21 mouse cellular contexts compared by ENCODE assay signal in genomic region chr2:48841611-48842470, GRCm38 (mm10). TPM values are rescaled to one million over a fixed set of nuclear protein-coding genes. Genes with fewer than 3 reads are reported as not detected.
DNase-seq lines count a peak whose midpoint lies in the region; ATAC-seq and TF ChIP-seq lines count a peak whose summit lies in the region.
"Had no signal": no experiment of that assay in that cellular context is flagged by ENCODE, and none has a peak within 500 bp of the region (broad histone marks: within the 10 kb centered on the region; RNA-seq: fewer than 3 reads in every experiment).

No protein-coding gene starts in this region.

- ATAC-seq in liver, embryonic 16.5 days (ENCODE audit: low read depth), result peak; percentile 5; the same call in 1 of the 2 replicates
- no peak for ATAC-seq in liver, embryonic 12.5 days
- ATAC-seq in G1E (ENCODE audit: extremely low read depth, insufficient number of reproducible peaks, low FRiP score, poor library complexity, severe bottlenecking), result peak; percentile 15; the same call in 1 of the 2 replicates
- ATAC-seq in inflammation-experienced regulatory T-cells, adult 6 months, result peak; percentile 32
- ATAC-seq in megakaryocyte, adult 5-6 weeks (ENCODE audit: poor library complexity, severe bottlenecking), result peak; percentile 68; the same call in 1 of the 2 replicates
- ATAC-seq: forebrain, embryonic 16.5 days; hindbrain, embryonic 16.5 days had no signal

- no peak overlapping the region for H3K27ac ChIP-seq in liver, embryonic 16.5 days (ENCODE audit: low read length)
- H3K27ac ChIP-seq in liver, embryonic 12.5 days, result no peak overlapping the region
- no peak overlapping the region for H3K27ac ChIP-seq in limb, embryonic 10.5 days
- H3K27ac ChIP-seq: embryonic facial prominence, embryonic 12.5 days; forebrain, embryonic 12.5 days; heart, embryonic 13.5 days; hindbrain, embryonic 12.5 days had no signal

- no peaks in the 10 kb centered on the region for H3K4me1 ChIP-seq in liver, embryonic 16.5 days (ENCODE audit: control insufficient read depth, low read depth, low read length)
- no peaks in the 10 kb centered on the region for H3K4me1 ChIP-seq in liver, embryonic 12.5 days
- no peaks in the 10 kb centered on the region for H3K4me1 ChIP-seq in G1E (ENCODE audit: insufficient read depth, low read depth, low read length)
- H3K4me1 ChIP-seq in limb, embryonic 10.5 days, result no peaks in the 10 kb centered on the region

- no peaks in the 10 kb centered on the region for H3K9me3 ChIP-seq in liver, embryonic 16.5 days (replicated peaks; ENCODE audit: control insufficient read depth, low read length)
- no peaks in the 10 kb centered on the region for H3K9me3 ChIP-seq in liver, embryonic 12.5 days (replicated peaks)
- H3K9me3 ChIP-seq in G1E (replicated peaks), result no peaks in the 10 kb centered on the region
- H3K9me3 ChIP-seq in limb, embryonic 10.5 days (replicated peaks), result no peaks in the 10 kb centered on the region
- H3K9me3 ChIP-seq: embryonic facial prominence, embryonic 12.5 days; forebrain, embryonic 12.5 days; heart, embryonic 13.5 days; hindbrain, embryonic 12.5 days had no signal

- no peak for DNase-seq in G1E (ENCODE audit: low spot score)
- no peak for DNase-seq in heart, adult 18-20 months
- no peak for DNase-seq in right cerebral cortex, postnatal 4 days
- DNase-seq in limb, embryonic 10.5 days (ENCODE audit: low spot score), result no peak
- DNase-seq: adrenal gland, adult 8-10 months; adrenal gland, postnatal 36 days; cerebellum, adult 8-10 months; cerebellum, postnatal 25 days; gastrocnemius, postnatal 10 days; heart, postnatal 36 days had no signal

- H3K9ac ChIP-seq in liver, embryonic 16.5 days (ENCODE audit: low read depth, low read length), result no peak overlapping the region
- no peak overlapping the region for H3K9ac ChIP-seq in liver, embryonic 12.5 days
- H3K9ac ChIP-seq: embryonic facial prominence, embryonic 12.5 days; forebrain, embryonic 12.5 days; heart, embryonic 13.5 days; hindbrain, embryonic 12.5 days had no signal

- no peak overlapping the region for H3K4me3 ChIP-seq in liver, embryonic 16.5 days (ENCODE audit: low read depth, low read length)
- no peak overlapping the region for H3K4me3 ChIP-seq in liver, embryonic 12.5 days
- no peak overlapping the region for H3K4me3 ChIP-seq in G1E (ENCODE audit: low read depth, low read length)
- no peak overlapping the region for H3K4me3 ChIP-seq in limb, embryonic 10.5 days
- H3K4me3 ChIP-seq: embryonic facial prominence, embryonic 12.5 days; forebrain, embryonic 12.5 days; heart, embryonic 13.5 days; hindbrain, embryonic 12.5 days had no signal

- no peaks in the 10 kb centered on the region for H3K27me3 ChIP-seq in liver, embryonic 16.5 days (ENCODE audit: control insufficient read depth, insufficient read depth, low read depth, low read length)
- H3K27me3 ChIP-seq in liver, embryonic 12.5 days (replicated peaks), result no peaks in the 10 kb centered on the region
- no peaks in the 10 kb centered on the region for H3K27me3 ChIP-seq in G1E (ENCODE audit: insufficient read depth, low read length)
- H3K27me3 ChIP-seq in limb, embryonic 10.5 days (ENCODE audit: low read depth, poor library complexity, severe bottlenecking), result no peaks in the 10 kb centered on the region
- H3K27me3 ChIP-seq: CH12.LX; embryonic facial prominence, embryonic 12.5 days; forebrain, embryonic 12.5 days; heart, embryonic 13.5 days; hindbrain, embryonic 12.5 days had no signal

- WGBS in liver, embryonic 16.5 days (ENCODE audit: insufficient replicate concordance), result 40% methylated on average over 3 of the region's 3 CpGs
- WGBS in liver, embryonic 12.5 days (ENCODE audit: insufficient replicate concordance), result 47% methylated on average over 3 of the region's 3 CpGs
- WGBS in limb, embryonic 10.5 days, result 85% methylated on average over 3 of the region's 3 CpGs

- H3K36me3 ChIP-seq in liver, embryonic 16.5 days (ENCODE audit: control insufficient read depth, insufficient read depth), result no peaks in the 10 kb centered on the region
- no peaks in the 10 kb centered on the region for H3K36me3 ChIP-seq in liver, embryonic 12.5 days
- no peaks in the 10 kb centered on the region for H3K36me3 ChIP-seq in G1E (replicated peaks)
- no peaks in the 10 kb centered on the region for H3K36me3 ChIP-seq in limb, embryonic 10.5 days
- H3K36me3 ChIP-seq: embryonic facial prominence, embryonic 12.5 days; forebrain, embryonic 12.5 days; heart, embryonic 13.5 days; hindbrain, embryonic 12.5 days had no signal

- no peak for TF ChIP-seq CTCF in G1E (IDR thresholded peaks at IDR 0.05; ENCODE audit: low read depth, low read length)

- no peak overlapping the region for H3K4me2 ChIP-seq in liver, embryonic 16.5 days (ENCODE audit: low read depth, low read length)
- H3K4me2 ChIP-seq in liver, embryonic 12.5 days, result no peak overlapping the region
- H3K4me2 ChIP-seq: embryonic facial prominence, embryonic 12.5 days; forebrain, embryonic 12.5 days; heart, embryonic 13.5 days; hindbrain, embryonic 12.5 days had no signal

RNA-seq across cellular contexts. Expression of gene Acvr2a, which starts 27.9 kb away (rescaled TPM):
- 2.3 and 2.7 TPM in 2 replicates for polyA plus RNA-seq in liver, embryonic 16.5 days (2015; fragmentation: Nextera tagmentation; extraction: Ambion mirVana)
- 3.9 and 4.6 TPM in 2 replicates for polyA plus RNA-seq in liver, embryonic 12.5 days (2016; fragmentation: Nextera tagmentation; extraction: Ambion mirVana)
- total RNA-seq in G1E (2014; fragmentation: Nextera tagmentation) (4.2 and 4.3 TPM in 2 replicates), G1E (2017) (2.6 and 3.7 TPM in 2 replicates)
- 0.18 and 0.24 TPM in 2 replicates for polyA plus RNA-seq in G1E (2012)
- 1 to 10 TPM; 2.1 to 3.4 (median 3.1) TPM for polyA plus RNA-seq in inflammation-experienced regulatory T-cells, adult 6 months (2017; shearing (Covaris generic))
- 3.4 and 4.1 TPM in 2 replicates for total RNA-seq in megakaryocyte, adult 5-6 weeks (2015)
- 3.9 and 4.7 TPM in 2 replicates for total RNA-seq in megakaryocyte, adult 5-6 weeks (2017)
- total RNA-seq in heart, adult 18-20 months (2021), result 10 to 100 TPM; 15.1 to 16.0 TPM
- polyA plus RNA-seq in limb, embryonic 10.5 days (2016; fragmentation: Nextera tagmentation; extraction: Ambion mirVana), result 11.8 and 16.2 TPM in 2 replicates
